Mouse (Mus musculus) kidney, postnatal 36 days (tissue): ENCODE results near the gene Cntn6.

ENCODE experiments used
- DNase-seq, 2 experiments: peaks; one replicate each; pipeline ENCODE4 v3.0.0; 2021 to 2022; ENCODE audit warnings: mixed read lengths in 2 of 2

Gene Cntn6

GRCm38 (mm10) chr6:104761226-104761625, 268.6 kb downstream of the Cntn6 start:
- DNase-seq: no peak

- no peak for DNase-seq
Observed at GRCm38 (mm10) chr6:104783891-104784290, 291.3 kb downstream of the Cntn6 start.

- no peak for DNase-seq
Observed at GRCm38 (mm10) chr6:104787502-104787901, 294.9 kb downstream of the Cntn6 start.

- no peak for DNase-seq
Observed at GRCm38 (mm10) chr6:104808526-104808925, 315.9 kb downstream of the Cntn6 start.

GRCm38 (mm10) chr6:104815610-104816009, 323.0 kb downstream of the Cntn6 start:
- DNase-seq: no peak

- DNase-seq: no peak
Observed at GRCm38 (mm10) chr6:104879711-104880110, 387.1 kb downstream of the Cntn6 start.

GRCm38 (mm10) chr6:104884021-104884420, 391.4 kb downstream of the Cntn6 start:
- DNase-seq: no peak

GRCm38 (mm10) chr6:104885829-104886228, 393.2 kb downstream of the Cntn6 start:
- DNase-seq: no peak

- DNase-seq: no peak
Observed at GRCm38 (mm10) chr6:104891071-104891470, 398.5 kb downstream of the Cntn6 start.
